Mouse (Mus musculus) embryonic fibroblast, embryonic 13.5 days (primary cell): ENCODE results near the gene Atpaf2.

Experiments used
- CTCF ChIP-seq: IDR thresholded peaks from 2 replicates; pipeline ENCODE4 v1.5.1; 2011; ENCODE audit warnings: mild to moderate bottlenecking, control low read depth, low read length, moderate library complexity, borderline replicate concordance; ENCODE audit not compliant: insufficient read depth
- POLR2A ChIP-seq: IDR thresholded peaks from 2 replicates; pipeline ENCODE4 v1.6.1; 2011; ENCODE audit warnings: low read depth, mild to moderate bottlenecking, control low read depth, low read length, moderate library complexity

DNA sequence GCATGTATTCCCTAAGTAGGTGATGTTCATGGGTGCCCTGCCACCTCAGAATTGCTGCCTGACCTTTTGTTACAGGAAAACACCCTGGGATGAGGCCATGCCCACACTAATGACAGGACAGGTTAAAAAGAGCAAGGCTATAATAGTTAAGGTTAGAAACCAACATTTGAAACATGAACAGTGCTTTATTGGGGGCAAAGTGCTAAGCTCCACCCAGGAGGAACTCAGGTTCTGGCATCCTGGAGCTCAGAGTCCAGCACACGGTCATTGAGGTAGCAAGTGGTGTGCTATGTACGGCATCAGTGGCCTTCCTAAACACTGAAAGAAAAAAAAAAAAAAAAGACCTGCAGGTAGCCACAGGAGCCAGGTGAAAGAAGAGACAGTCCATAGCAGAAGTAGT lies 30.3 kb downstream of the Atpaf2 start:
- TF ChIP-seq POLR2A (no peak), CTCF (no peak)
